Mouse (Mus musculus): Measurements from ENCODE around the gene Rcsd1.

DNA sequence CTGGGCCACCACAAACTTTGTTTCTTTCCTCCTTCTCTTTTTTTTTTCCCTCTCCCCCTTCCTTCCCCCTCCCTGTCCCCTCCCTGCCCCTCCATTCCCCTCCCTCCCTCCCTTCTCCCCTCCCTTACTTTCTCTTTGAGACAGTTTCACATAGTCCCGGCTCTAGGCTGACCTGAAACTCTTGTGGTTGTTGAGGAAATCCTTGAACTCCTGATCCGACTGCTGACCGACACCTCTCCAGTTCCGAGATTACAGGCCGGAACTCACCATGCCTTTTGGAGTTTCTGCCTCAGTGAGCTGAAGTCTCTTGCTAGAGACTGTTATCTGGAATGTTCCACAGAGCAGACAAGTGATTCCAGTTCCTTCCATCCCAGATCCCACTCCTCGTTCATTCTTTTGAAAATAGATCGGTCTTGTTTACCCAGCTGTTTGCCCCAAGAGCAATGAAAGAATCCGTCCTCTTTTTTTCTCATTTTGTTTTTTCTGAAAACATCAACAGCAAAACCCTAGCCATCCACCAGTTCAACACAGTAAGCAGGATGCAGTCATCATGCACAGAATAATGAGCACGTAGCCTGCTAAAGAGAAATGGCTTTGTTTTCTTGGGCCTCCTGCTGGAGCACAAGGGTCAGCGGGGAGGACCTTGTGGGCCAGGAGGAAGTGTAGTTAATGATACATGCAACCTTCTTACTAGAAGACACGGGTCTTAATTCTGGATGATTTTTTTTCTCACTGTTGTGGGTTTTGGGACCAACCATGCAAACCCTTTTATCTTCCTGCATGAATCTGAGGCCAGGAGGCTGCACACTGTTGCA is 14.9 kb upstream of the Rcsd1 start:
- TF ChIP-seq CTCF (conservative IDR thresholded peaks at IDR 0.05 in 1 of 2, IDR thresholded peaks at IDR 0.05 in 1 of 2; ENCODE audit: low read depth in 2 of 2, low read length in 2 of 2) (no peak), EP300 (IDR thresholded peaks at IDR 0.05; ENCODE audit: low read length) (no peak), POLR2A (IDR thresholded peaks at IDR 0.05; ENCODE audit: low read depth, low read length) (no peak), ZMIZ1 (IDR thresholded peaks at IDR 0.05; ENCODE audit: low read depth, low read length) (no peak)
